Mouse (Mus musculus) ES-Bruce4 (cell line): ENCODE data around the gene Nrxn1. TPM values are rescaled to one million over a fixed set of nuclear protein-coding genes. Genes with fewer than 3 reads are reported as not detected.

Experiments used
- H3K27ac ChIP-seq: 2 replicates; pipeline ENCODE4 v1.5.1; 2012; ENCODE audit warnings: low read length, inconsistent platforms; ENCODE audit not compliant: insufficient read depth
- H3K27me3 ChIP-seq: 2 replicates; pipeline ENCODE4 v1.6.1; 2012; ENCODE audit warnings: mild to moderate bottlenecking, low read length, inconsistent platforms; ENCODE audit not compliant: control insufficient read depth, poor library complexity, insufficient read depth, severe bottlenecking
- H3K36me3 ChIP-seq: 2 replicates; pipeline ENCODE4 v1.6.1; 2012; ENCODE audit warnings: inconsistent platforms, mild to moderate bottlenecking, low read length, moderate library complexity; ENCODE audit not compliant: control insufficient read depth, poor library complexity, insufficient read depth, severe bottlenecking
- H3K4me1 ChIP-seq: one replicate; pipeline ENCODE4 v1.8.1; 2011; ENCODE audit warnings: low read length; ENCODE audit not compliant: control insufficient read depth, insufficient read depth
- H3K4me3 ChIP-seq: 2 replicates; pipeline ENCODE4 v1.5.1; 2011; ENCODE audit warnings: low read depth, mild to moderate bottlenecking, low read length
- H3K9ac ChIP-seq: 2 replicates; pipeline ENCODE4 v1.6.1; 2012; ENCODE audit warnings: low read depth, mild to moderate bottlenecking, inconsistent platforms; ENCODE audit not compliant: poor library complexity, severe bottlenecking
- H3K9me3 ChIP-seq: replicated peaks from 2 replicates; pipeline ENCODE4 v1.6.1; 2012; ENCODE audit warnings: mild to moderate bottlenecking, low read length, inconsistent platforms; ENCODE audit not compliant: control insufficient read depth, poor library complexity, insufficient read depth, severe bottlenecking
- CTCF ChIP-seq: IDR thresholded peaks from one replicate; pipeline ENCODE4 v1.8.1; 2011; ENCODE audit warnings: low read depth, low read length
- EP300 ChIP-seq: IDR thresholded peaks from 2 replicates; pipeline ENCODE4 v1.6.1; 2011; ENCODE audit warnings: low read depth, low read length; ENCODE audit not compliant: insufficient read depth
- POLR2A ChIP-seq: IDR thresholded peaks from one replicate; pipeline ENCODE4 v1.8.1; 2011; ENCODE audit warnings: low read length; ENCODE audit not compliant: insufficient read depth
- polyA plus RNA-seq: library from polyadenylated mRNA; stranded (reverse); fragments of >200 nt; gene quantifications from 2 replicates; pipeline ENCODE4 v1.2.4, GENCODE M21; 2011; ENCODE audit warnings: low read depth; ENCODE audit not compliant: missing spikeins, insufficient read depth, insufficient read length

The Nrxn1 gene
- polyA plus RNA-seq, 1 experiment, result 5.6 TPM

GRCm38 (mm10) chr17:90271165-90271564 lies 821.7 kb downstream of the Nrxn1 start:
- Histone ChIP-seq H3K27ac (peak overlapping the region; percentile 38), H3K4me1 (peaks cover 2% of the 10 kb centered on the region), H3K27me3 (no peaks in the 10 kb centered on the region), H3K9me3 (no peaks in the 10 kb centered on the region), H3K4me3 (no peak overlapping the region), H3K36me3 (no peaks in the 10 kb centered on the region), H3K9ac (no peak overlapping the region)
- TF ChIP-seq POLR2A (no peak), EP300 (peak; percentile 69)

- Histone ChIP-seq H3K27me3 (no peaks in the 10 kb centered on the region), H3K9me3 (no peaks in the 10 kb centered on the region), H3K9ac (no peak overlapping the region), H3K27ac (no peak overlapping the region), H3K4me3 (no peak overlapping the region), H3K4me1 (peaks cover 2% of the 10 kb centered on the region), H3K36me3 (no peaks in the 10 kb centered on the region)
- TF ChIP-seq EP300, result no peak
- no peak for TF ChIP-seq CTCF
- TF ChIP-seq POLR2A, result no peak
These were observed 823.7 kb downstream of the Nrxn1 start for GRCm38 (mm10) chr17:90269143-90269542.

- H3K9ac ChIP-seq, result no peak overlapping the region
- no peaks in the 10 kb centered on the region for H3K4me1 ChIP-seq
- H3K9me3 ChIP-seq, result no peaks in the 10 kb centered on the region
- no peaks in the 10 kb centered on the region for H3K36me3 ChIP-seq
- no peaks in the 10 kb centered on the region for H3K27me3 ChIP-seq
- H3K27ac ChIP-seq, result no peak overlapping the region
- TF ChIP-seq POLR2A, result no peak
- TF ChIP-seq EP300, result no peak
- no peak for TF ChIP-seq CTCF
- H3K4me3 ChIP-seq, result no peak overlapping the region
These were observed 839.3 kb downstream of the Nrxn1 start for GRCm38 (mm10) chr17:90253451-90254131.

- Histone ChIP-seq H3K9me3 (no peaks in the 10 kb centered on the region), H3K27me3 (no peaks in the 10 kb centered on the region), H3K36me3 (no peaks in the 10 kb centered on the region), H3K4me3 (no peak overlapping the region), H3K4me1 (no peaks in the 10 kb centered on the region), H3K9ac (no peak overlapping the region), H3K27ac (no peak overlapping the region)
- TF ChIP-seq POLR2A (no peak), EP300 (no peak), CTCF (no peak)
These were observed 840.7 kb downstream of the Nrxn1 start for GRCm38 (mm10) chr17:90252196-90252595.

GRCm38 (mm10) chr17:90247071-90247849 lies 845.6 kb downstream of the Nrxn1 start:
- H3K9me3 ChIP-seq, result no peaks in the 10 kb centered on the region
- no peak overlapping the region for H3K4me3 ChIP-seq
- H3K9ac ChIP-seq, result no peak overlapping the region
- TF ChIP-seq POLR2A, result no peak
- no peak for TF ChIP-seq CTCF
- no peak for TF ChIP-seq EP300
- H3K27ac ChIP-seq, result no peak overlapping the region
- H3K4me1 ChIP-seq, result no peaks in the 10 kb centered on the region
- H3K36me3 ChIP-seq, result no peaks in the 10 kb centered on the region
- H3K27me3 ChIP-seq, result no peaks in the 10 kb centered on the region

GRCm38 (mm10) chr17:90244339-90244738 lies 848.5 kb downstream of the Nrxn1 start:
- Histone ChIP-seq H3K4me3 (no peak overlapping the region), H3K4me1 (no peaks in the 10 kb centered on the region), H3K36me3 (no peaks in the 10 kb centered on the region), H3K27me3 (no peaks in the 10 kb centered on the region), H3K27ac (no peak overlapping the region), H3K9me3 (no peaks in the 10 kb centered on the region), H3K9ac (no peak overlapping the region)
- no peak for TF ChIP-seq CTCF
- no peak for TF ChIP-seq POLR2A
- TF ChIP-seq EP300, result no peak
